Mouse (Mus musculus) midbrain, postnatal 0 days (tissue): ENCODE measurements around the gene Arhgap21. TPM values are rescaled to one million over a fixed set of nuclear protein-coding genes. Genes with fewer than 3 reads are reported as not detected.
A peak's percentile ranks its signal among the peaks of the same experiment; 100 is the strongest.

Source experiments
- ATAC-seq: fragments of 200-750 bp; cut with Nextera tagmentation; 2 replicates; pipeline ENCODE4 v1.8.0; 2017; ENCODE audit warnings: moderate number of reproducible peaks, mild to moderate bottlenecking, moderate TSS enrichment, moderate library complexity; ENCODE audit not compliant: low FRiP score
- DNase-seq: peaks from one replicate; pipeline ENCODE4 v3.0.0-alpha.2; 2015; ENCODE audit warnings: low spot score
- H3K27ac ChIP-seq: fragments of 300-500 bp; sonication (generic); 2 replicates; pipeline ENCODE4 v1.5.1; 2014; ENCODE audit warnings: low read depth, mild to moderate bottlenecking, low read length, mixed read lengths
- H3K27me3 ChIP-seq: fragments of 300-500 bp; sonication (generic); 2 replicates; pipeline ENCODE4 v1.6.1; 2014; ENCODE audit warnings: low read length, control low read depth, mixed read lengths; ENCODE audit not compliant: insufficient read depth
- H3K36me3 ChIP-seq: fragments of 300-500 bp; sonication (generic); 2 replicates; pipeline ENCODE4 v1.6.1; 2014; ENCODE audit warnings: low read length, control low read depth, mixed read lengths; ENCODE audit not compliant: insufficient read depth
- H3K4me1 ChIP-seq: fragments of 300-500 bp; sonication (generic); 2 replicates; pipeline ENCODE4 v1.6.1; 2014; ENCODE audit warnings: mild to moderate bottlenecking, control low read depth, antibody characterized with exemption, low read length, mixed read lengths; ENCODE audit not compliant: insufficient read depth
- H3K4me2 ChIP-seq: fragments of 300-500 bp; sonication (generic); 2 replicates; pipeline ENCODE4 v1.6.1; 2014; ENCODE audit warnings: low read depth, mild to moderate bottlenecking, low read length, mixed read lengths; ENCODE audit not compliant: poor library complexity, severe bottlenecking
- H3K4me3 ChIP-seq: fragments of 300-500 bp; sonication (generic); 2 replicates; pipeline ENCODE4 v1.5.1; 2014; ENCODE audit warnings: low read depth, mild to moderate bottlenecking, low read length, moderate library complexity
- H3K9ac ChIP-seq: fragments of 300-500 bp; sonication (generic); replicated peaks from 2 replicates; pipeline ENCODE4 v1.6.1; 2014; ENCODE audit warnings: mild to moderate bottlenecking, low read length, moderate library complexity, mixed read lengths; ENCODE audit not compliant: poor library complexity, severe bottlenecking
- H3K9me3 ChIP-seq: fragments of 300-500 bp; sonication (generic); 2 replicates; pipeline ENCODE4 v1.6.1; 2016; ENCODE audit warnings: low read length, control low read depth
- CTCF ChIP-seq: IDR thresholded peaks from 2 replicates; pipeline ENCODE4 v1.5.1; 2016; ENCODE audit warnings: antibody characterized with exemption, mild to moderate bottlenecking
- WGBS: fragments of 180-500 bp; shearing (Covaris S2); extraction: QIAGEN DNeasy Blood & Tissue Kit; methylation state at CpG from one replicate; pipeline ENCODE4 v1.1.7; 2014; 5-methylcytosine and 5-hydroxymethylcytosine counted together
- polyA plus RNA-seq: library from polyadenylated mRNA; unstranded; fragments of >200 nt; fragmentation: Nextera tagmentation; extraction: Ambion mirVana; gene quantifications from 2 replicates; pipeline ENCODE4 v1.2.1, GENCODE M21; 2015
- total RNA-seq: library from RNA; depleted of rRNA; stranded (reverse); fragments of >200 nt; gene quantifications from 2 replicates; pipeline ENCODE4 v1.2.3, GENCODE M21; 2014

The Arhgap21 gene
- total and polyA plus RNA-seq, 2 experiments from 2014 or later: 31.6 to 81.8 TPM

- peaks cover 32% of the 10 kb centered on the region for H3K36me3 ChIP-seq
- no peaks in the 10 kb centered on the region for H3K27me3 ChIP-seq
- WGBS: 89% methylated on average over 3 of the region's 3 CpGs
- DNase-seq (no peak), ATAC-seq (no peak)
- no peak overlapping the region for H3K27ac ChIP-seq
- H3K4me2 ChIP-seq: no peak overlapping the region
- no peak for TF ChIP-seq CTCF
- H3K4me1 ChIP-seq: no peaks in the 10 kb centered on the region
- no peak overlapping the region for H3K4me3 ChIP-seq
- H3K9ac ChIP-seq: no peak overlapping the region
- no peaks in the 10 kb centered on the region for H3K9me3 ChIP-seq
Observed at GRCm38 (mm10) chr2:20865795-20866194, 102.9 kb downstream of the Arhgap21 start.

- Histone ChIP-seq H3K4me3 (no peak overlapping the region), H3K27me3 (no peaks in the 10 kb centered on the region), H3K27ac (no peak overlapping the region), H3K4me2 (no peak overlapping the region), H3K9me3 (no peaks in the 10 kb centered on the region), H3K36me3 (peaks cover 41% of the 10 kb centered on the region), H3K4me1 (no peaks in the 10 kb centered on the region), H3K9ac (no peak overlapping the region)
- no peak for TF ChIP-seq CTCF
- ATAC-seq: no peak
- WGBS: 92% methylated on average over 2 of the region's 2 CpGs
- DNase-seq: no peak
Observed at GRCm38 (mm10) chr2:20864569-20864968, 104.1 kb downstream of the Arhgap21 start.

DNA sequence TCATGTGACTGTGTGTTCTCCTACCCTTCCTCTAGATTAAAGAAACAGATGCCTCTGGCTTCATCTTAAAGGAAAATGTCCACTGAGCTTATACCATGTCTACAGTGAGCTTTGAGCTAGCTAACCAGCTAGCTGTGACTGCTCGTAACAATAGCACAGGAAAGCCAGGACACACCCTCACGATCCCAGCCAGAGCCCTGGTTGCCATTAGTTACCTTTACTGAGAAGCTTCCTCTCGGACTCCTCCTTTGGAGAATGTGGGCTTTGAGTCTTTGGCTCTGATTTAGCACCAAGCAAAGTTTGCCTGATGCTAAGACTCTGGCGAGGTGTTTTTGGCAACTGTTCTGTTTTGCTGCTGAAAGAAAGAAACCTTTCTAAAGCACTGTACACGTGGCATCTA lies 107.9 kb downstream of the Arhgap21 start:
- no peaks in the 10 kb centered on the region for H3K9me3 ChIP-seq
- no peak overlapping the region for H3K9ac ChIP-seq
- no peak overlapping the region for H3K4me2 ChIP-seq
- no peak overlapping the region for H3K27ac ChIP-seq
- H3K27me3 ChIP-seq: no peaks in the 10 kb centered on the region
- no peak for DNase-seq
- H3K4me1 ChIP-seq: no peaks in the 10 kb centered on the region
- H3K4me3 ChIP-seq: no peak overlapping the region
- TF ChIP-seq CTCF: no peak
- WGBS: 64% methylated on average over 5 of the region's 5 CpGs
- peaks cover 53% of the 10 kb centered on the region for H3K36me3 ChIP-seq
- ATAC-seq: no peak

- Histone ChIP-seq H3K27me3 (no peaks in the 10 kb centered on the region), H3K4me3 (no peak overlapping the region), H3K27ac (no peak overlapping the region), H3K9me3 (no peaks in the 10 kb centered on the region), H3K4me1 (no peaks in the 10 kb centered on the region), H3K36me3 (peaks cover 38% of the 10 kb centered on the region), H3K4me2 (no peak overlapping the region), H3K9ac (no peak overlapping the region)
- DNase-seq (peak; percentile 54), ATAC-seq (peak; percentile 39; the same call in 1 of the 2 replicates)
- WGBS: 64% methylated on average over 18 of the region's 18 CpGs
- TF ChIP-seq CTCF: no peak
Observed at GRCm38 (mm10) chr2:20849346-20849745, 119.3 kb downstream of the Arhgap21 start.

- H3K9ac ChIP-seq: no peak overlapping the region
- 71% methylated on average over 3 of the region's 3 CpGs for WGBS
- H3K27ac ChIP-seq: no peak overlapping the region
- H3K9me3 ChIP-seq: no peaks in the 10 kb centered on the region
- ATAC-seq: no peak
- no peak overlapping the region for H3K4me3 ChIP-seq
- no peak overlapping the region for H3K4me2 ChIP-seq
- no peaks in the 10 kb centered on the region for H3K36me3 ChIP-seq
- DNase-seq: no peak
- TF ChIP-seq CTCF: no peak
- no peaks in the 10 kb centered on the region for H3K27me3 ChIP-seq
- H3K4me1 ChIP-seq: no peaks in the 10 kb centered on the region
Observed at GRCm38 (mm10) chr2:20831608-20832406, 136.9 kb downstream of the Arhgap21 start.

DNA sequence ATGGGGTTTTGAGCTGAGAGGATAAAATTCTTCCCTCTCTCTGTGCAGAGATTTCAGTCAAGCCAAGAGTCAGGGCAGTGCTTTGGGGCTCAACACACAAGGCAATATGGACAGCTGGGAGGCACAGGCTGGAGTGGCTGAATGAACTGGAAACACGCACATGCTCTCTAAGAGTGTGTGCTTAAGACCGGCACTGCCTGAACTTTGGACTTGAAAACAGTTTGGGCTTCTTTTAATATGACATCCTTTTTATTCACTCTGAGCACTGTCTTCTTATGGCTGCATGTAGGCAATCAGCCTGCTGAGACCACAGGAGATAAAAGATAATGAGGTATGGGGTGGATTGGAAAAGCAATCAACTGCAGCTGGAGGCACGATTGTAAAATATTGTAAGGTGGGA lies 137.8 kb downstream of the Arhgap21 start:
- 75% methylated on average over 3 of the region's 3 CpGs for WGBS
- H3K27me3 ChIP-seq: no peaks in the 10 kb centered on the region
- no peak overlapping the region for H3K27ac ChIP-seq
- no peak for TF ChIP-seq CTCF
- H3K9me3 ChIP-seq: no peaks in the 10 kb centered on the region
- no peaks in the 10 kb centered on the region for H3K4me1 ChIP-seq
- no peaks in the 10 kb centered on the region for H3K36me3 ChIP-seq
- no peak for DNase-seq
- no peak overlapping the region for H3K4me3 ChIP-seq
- H3K4me2 ChIP-seq: no peak overlapping the region
- ATAC-seq: no peak
- H3K9ac ChIP-seq: no peak overlapping the region
